Mouse (Mus musculus): ENCODE measurements around the gene Olfr623.

Gene Olfr623

DNA sequence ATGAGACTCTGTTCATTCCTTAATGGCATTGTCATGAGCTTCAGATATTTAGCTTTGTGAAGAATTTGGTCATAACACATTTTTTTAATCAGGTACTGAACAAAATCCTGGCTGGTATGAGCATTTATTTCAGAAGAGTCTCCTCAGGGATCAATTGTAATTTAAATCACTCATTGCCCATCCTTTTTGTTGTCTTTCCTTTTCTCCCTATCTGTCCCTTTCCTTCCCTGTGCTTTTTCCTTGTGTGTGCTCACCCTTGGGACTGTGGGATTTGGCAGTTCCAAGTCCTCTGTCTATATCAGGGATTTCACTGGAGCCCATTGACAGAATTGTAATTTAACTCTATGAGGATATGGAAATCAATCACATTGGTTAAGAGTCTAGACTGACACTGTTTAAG lies at the start of gene Olfr623:
Gene Olfr623 (minus strand): TSS at position 101 of the 400 bp plus-strand sequence.
- no peak for DNase-seq (ENCODE audit: low spot score)

DNA sequence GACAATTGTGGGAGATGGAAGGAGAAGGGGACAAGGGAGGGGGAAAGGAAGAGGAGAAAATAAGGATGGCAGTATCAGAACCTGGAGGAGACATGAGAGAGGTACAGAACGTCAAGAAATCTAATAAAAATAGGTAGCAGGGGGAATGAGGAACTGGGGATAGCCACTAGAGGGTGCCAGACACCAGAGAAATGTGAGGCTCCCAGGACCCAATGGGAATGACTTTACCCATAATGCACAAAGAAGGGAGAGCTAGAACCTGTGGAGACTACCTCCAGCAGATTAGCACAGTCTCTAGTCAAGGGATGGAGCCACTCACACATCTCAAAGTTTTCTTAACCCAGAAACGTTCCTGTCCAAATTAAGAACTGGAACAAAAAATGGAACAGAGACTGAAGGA lies 48.5 kb upstream of the Olfr623 start:
- DNase-seq (ENCODE audit: low spot score): no peak

DNA sequence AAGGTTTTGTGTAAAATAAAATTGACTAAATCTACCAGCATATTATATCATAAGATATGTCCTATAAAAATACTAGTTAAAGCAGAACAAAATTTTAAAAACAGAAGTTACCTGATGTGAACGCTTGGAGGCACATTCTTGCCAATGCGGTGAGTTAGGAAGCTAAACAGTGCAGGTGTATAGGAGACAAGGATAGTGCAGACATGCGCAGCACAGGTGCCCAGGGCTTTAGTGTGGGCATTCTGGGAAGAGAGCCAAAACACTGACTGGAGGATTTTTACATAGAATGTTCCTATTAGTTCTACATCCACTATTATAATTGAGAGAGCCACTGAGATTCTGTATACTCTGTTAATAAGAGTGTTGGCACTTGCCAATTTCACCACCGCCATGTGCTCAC lies 36.0 kb upstream of the Olfr623 start:
- no peak for DNase-seq (ENCODE audit: low spot score)

DNA sequence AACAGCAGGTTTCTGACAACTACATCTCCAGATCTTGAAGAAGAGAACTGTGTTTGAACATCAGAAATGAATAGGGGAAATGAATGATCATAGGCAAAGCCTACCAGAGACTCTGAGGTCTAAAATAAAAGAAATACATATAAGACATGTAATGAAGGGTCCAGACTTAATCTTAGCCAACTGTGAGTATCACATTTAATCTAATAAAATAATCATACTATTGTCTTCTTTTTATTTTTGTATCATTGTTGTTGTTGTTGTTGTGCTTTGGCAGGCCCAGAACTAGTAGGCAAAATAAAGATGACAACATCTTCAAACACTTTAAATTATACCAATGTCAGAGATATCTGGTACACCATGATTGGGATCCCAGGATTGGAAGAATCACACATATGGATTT lies 18.9 kb upstream of the Olfr623 start, which contains the start of gene Olfr625-ps1:
Gene Olfr625-ps1 (plus strand): TSS at position 301 of the 400 bp plus-strand sequence.
- no peak for DNase-seq (ENCODE audit: low spot score)

- DNase-seq (ENCODE audit: low spot score): no peak
These were observed 7.6 kb upstream of the Olfr623 start, which contains the start of gene Olfr624 for GRCm38 (mm10) chr7:103671091-103671490. Gene Olfr624, minus strand, starts transcription at chr7:103671191.

- DNase-seq (ENCODE audit: low spot score): no peak
These were observed 19.4 kb downstream of the Olfr623 start for GRCm38 (mm10) chr7:103644070-103644469.

DNA sequence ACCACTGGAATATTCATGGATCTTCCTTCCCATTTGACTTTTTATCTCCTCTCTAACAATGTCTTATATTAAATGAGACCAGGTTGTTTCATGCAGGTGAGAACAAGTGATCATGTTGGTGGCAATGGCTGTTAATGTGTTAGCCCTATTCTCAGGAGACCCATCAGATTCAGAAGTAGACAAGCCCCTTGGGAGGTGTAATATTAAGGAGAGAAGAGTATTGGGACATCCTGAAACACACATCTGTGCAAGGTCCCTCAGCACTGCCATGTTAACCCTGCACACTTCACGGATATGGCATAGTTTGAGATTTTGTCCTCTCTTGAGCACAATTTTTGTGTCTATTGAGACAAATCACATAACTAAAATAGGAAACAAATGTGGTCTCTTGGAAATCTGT lies 20.9 kb downstream of the Olfr623 start, which contains the start of gene Olfr622:
Gene Olfr622 (minus strand): TSS at position 101 of the 400 bp plus-strand sequence.
- DNase-seq (ENCODE audit: low spot score): no peak

DNA sequence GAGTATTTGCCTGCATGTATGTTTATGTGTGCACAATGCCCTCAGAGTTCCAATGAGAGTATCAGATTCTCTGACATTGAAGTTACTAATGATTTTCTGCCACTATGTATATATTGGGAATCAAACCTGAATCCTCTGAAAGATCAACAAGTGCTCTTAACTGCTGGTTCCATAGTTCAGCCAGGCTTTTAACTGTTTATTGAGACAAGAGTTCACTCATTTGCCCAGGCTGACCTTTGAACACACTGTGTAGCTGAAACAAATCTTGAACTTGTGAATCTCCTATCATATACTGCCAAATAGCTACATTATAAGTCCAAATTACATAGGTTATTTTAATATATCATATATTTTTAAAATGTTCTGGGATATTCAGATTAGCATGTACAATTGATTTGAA lies 26.7 kb downstream of the Olfr623 start:
- DNase-seq (ENCODE audit: low spot score): no peak

DNA sequence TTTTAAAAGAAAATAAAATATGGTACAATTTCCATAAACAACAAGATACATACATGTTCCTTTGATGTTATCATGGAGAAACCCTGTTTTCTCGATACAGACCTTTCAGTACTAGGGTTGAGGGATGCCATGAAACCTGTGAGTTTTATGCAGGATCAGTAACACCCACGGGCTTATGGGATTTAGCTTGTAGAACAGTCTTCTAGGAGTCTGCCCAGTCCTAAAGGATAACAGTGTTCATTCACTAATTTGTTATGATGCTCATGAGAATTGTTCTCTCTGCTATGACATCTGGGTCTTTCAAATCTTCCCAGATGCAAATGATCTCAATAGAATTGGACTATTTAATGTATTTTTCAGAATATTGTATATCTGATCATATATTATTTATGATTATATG lies 51.1 kb downstream of the Olfr623 start, which contains the start of gene Olfr620:
Gene Olfr620 (minus strand): TSS at position 101 of the 400 bp plus-strand sequence.
- no peak for DNase-seq (ENCODE audit: low spot score)
